Comparison of ENCODE assay signal across 17 mouse cellular contexts in genomic region chrX:99433778-99434177, GRCm38 (mm10). TPM values are rescaled to one million over a fixed set of nuclear protein-coding genes. Genes with fewer than 3 reads are reported as not detected.
DNase-seq lines count a peak whose midpoint lies in the region; ATAC-seq and TF ChIP-seq lines count a peak whose summit lies in the region.
"Had no signal": no experiment of that assay in that cellular context is flagged by ENCODE, and none has a peak within 500 bp of the region (broad histone marks: within the 10 kb centered on the region; RNA-seq: fewer than 3 reads in every experiment).

No protein-coding gene starts in this region.

- no peaks in the 10 kb centered on the region for H3K36me3 ChIP-seq in intestine, embryonic 15.5 days
- no peaks in the 10 kb centered on the region for H3K36me3 ChIP-seq in intestine, embryonic 16.5 days (ENCODE audit: control insufficient read depth, insufficient read depth, low read length)
- H3K36me3 ChIP-seq: forebrain, embryonic 15.5 days had no signal

- 0 out of 2 replicates have a peak, but pooled peaks cover 20% of the 10 kb centered on the region for H3K27me3 ChIP-seq in intestine, embryonic 15.5 days (replicated peaks)
- peaks cover 24% of the 10 kb centered on the region for H3K27me3 ChIP-seq in intestine, embryonic 16.5 days (replicated peaks; ENCODE audit: control insufficient read depth, insufficient read depth, low read length)
- H3K27me3 ChIP-seq: CH12.LX; forebrain, embryonic 15.5 days had no signal

- peak; percentile 53 for DNase-seq in NIH3T3 (ENCODE audit: low read depth)
- peak; percentile 47 for DNase-seq in embryo, embryonic 10 days (ENCODE audit: low spot score)
- peak; percentile 39 for DNase-seq in forelimb bud, embryonic 11.5 days (ENCODE audit: low read depth, low spot score)
- no peak for DNase-seq in urinary bladder, adult 2 months (ENCODE audit: low spot score)
- DNase-seq in gastrocnemius, adult 2 months, result no peak
- DNase-seq: adrenal gland, adult 8-10 months; cerebellum, postnatal 36 days; gastrocnemius, postnatal 36 days; kidney, adult 18-20 months; lung, adult 18-20 months had no signal

- H3K27ac ChIP-seq in intestine, embryonic 15.5 days, result no peak overlapping the region
- H3K27ac ChIP-seq in intestine, embryonic 16.5 days (ENCODE audit: low read length), result no peak overlapping the region
- no peak overlapping the region for H3K27ac ChIP-seq in gastrocnemius, adult 2 months
- H3K27ac ChIP-seq: forebrain, embryonic 15.5 days; layer of hippocampus, adult 2 months had no signal

- 29% methylated on average over 18 of the region's 19 CpGs for WGBS in intestine, embryonic 15.5 days
- 35% methylated on average over 19 of the region's 19 CpGs for WGBS in intestine, embryonic 16.5 days

- H3K4me1 ChIP-seq in intestine, embryonic 15.5 days (replicated peaks), result 0 out of 2 replicates have a peak, but pooled peaks cover 2% of the 10 kb centered on the region
- H3K4me1 ChIP-seq in intestine, embryonic 16.5 days (ENCODE audit: control insufficient read depth, insufficient read depth, low read length), result no peaks in the 10 kb centered on the region

- TF ChIP-seq CTCF in gastrocnemius, adult 2 months (IDR thresholded peaks at IDR 0.05), result no peak

- H3K9ac ChIP-seq in intestine, embryonic 15.5 days, result no peak overlapping the region
- H3K9ac ChIP-seq in intestine, embryonic 16.5 days (ENCODE audit: low read depth, low read length), result no peak overlapping the region; the same call in 1 of the 2 replicates
- H3K9ac ChIP-seq: forebrain, embryonic 15.5 days had no signal

- no peak overlapping the region for H3K4me3 ChIP-seq in intestine, embryonic 15.5 days (replicated peaks)
- H3K4me3 ChIP-seq in intestine, embryonic 16.5 days (ENCODE audit: low read length), result no peak overlapping the region
- no peak overlapping the region for H3K4me3 ChIP-seq in gastrocnemius, adult 2 months
- H3K4me3 ChIP-seq: forebrain, embryonic 15.5 days; layer of hippocampus, adult 2 months; myocyte had no signal

- ATAC-seq in intestine, embryonic 15.5 days, result 0 out of 2 replicates have a peak, but pooled peaks have one; percentile 23
- no peak for ATAC-seq in intestine, embryonic 16.5 days
- ATAC-seq in megakaryocyte, adult 5-6 weeks (ENCODE audit: poor library complexity, severe bottlenecking), result no peak
- ATAC-seq: forebrain, embryonic 15.5 days had no signal

- intact Hi-C loops in gastrocnemius, adult 2 months (cut with DNase I), result no loop called here

- H3K4me2 ChIP-seq in intestine, embryonic 15.5 days (replicated peaks), result no peak overlapping the region
- H3K4me2 ChIP-seq in intestine, embryonic 16.5 days (ENCODE audit: low read depth, low read length), result no peak overlapping the region
- H3K4me2 ChIP-seq: forebrain, embryonic 15.5 days had no signal

- H3K9me3 ChIP-seq in intestine, embryonic 15.5 days, result no peaks in the 10 kb centered on the region
- no peaks in the 10 kb centered on the region for H3K9me3 ChIP-seq in intestine, embryonic 16.5 days (ENCODE audit: control insufficient read depth, low read length)
- H3K9me3 ChIP-seq: forebrain, embryonic 15.5 days had no signal

RNA-seq across cellular contexts. Expression of gene Pja1, which starts 37.3 kb away (rescaled TPM):
- 152 and 158 TPM in 2 replicates for polyA plus RNA-seq in intestine, embryonic 15.5 days (2015; fragmentation: Nextera tagmentation; extraction: Ambion mirVana)
- 146 and 162 TPM in 2 replicates for polyA plus RNA-seq in intestine, embryonic 16.5 days (2015; fragmentation: Nextera tagmentation; extraction: Ambion mirVana)
- polyA plus RNA-seq in urinary bladder, adult 2 months (2012; rRNA removed), result 67.9 and 70.6 TPM in 2 replicates
- 5.8 and 7.7 TPM in 2 replicates for total RNA-seq in megakaryocyte, adult 5-6 weeks (2015)
- total RNA-seq in megakaryocyte, adult 5-6 weeks (2017), result 13.6 and 20.4 TPM in 2 replicates
- 10 to 100 TPM; 12.9 to 16.7 TPM for total RNA-seq in gastrocnemius, adult 2 months (2021)

Comparison
In these comparisons a context has a peak if more than half of its experiments do, and no peak if none do; other contexts are left out.
1. DNase-seq: peak in NIH3T3 (single experiment), embryo, embryonic 10 days (single experiment) and forelimb bud, embryonic 11.5 days (single experiment); none in urinary bladder, adult 2 months (single experiment) and gastrocnemius, adult 2 months (single experiment).